Mouse (Mus musculus) liver, embryonic 14.5 days (tissue): ENCODE data around the gene Emid1. TPM values are rescaled to one million over a fixed set of nuclear protein-coding genes. Genes with fewer than 3 reads are reported as not detected.

Experiments used
- ATAC-seq: fragments of 200-750 bp; cut with Nextera tagmentation; 2 replicates; pipeline ENCODE4 v1.8.0; 2017; ENCODE audit warnings: moderate number of reproducible peaks, mild to moderate bottlenecking, moderate library complexity; ENCODE audit not compliant: insufficient read depth
- DNase-seq, 3 experiments: peaks; one replicate each; pipeline ENCODE4 v3.0.0-alpha.2; 2012 to 2013; ENCODE audit warnings: low read depth in 3 of 3, low spot score in 3 of 3
- H3K27ac ChIP-seq: fragments of 300-500 bp; sonication (generic); 2 replicates; pipeline ENCODE4 v1.5.1; 2014; ENCODE audit warnings: moderate library complexity, mild to moderate bottlenecking, control low read depth, inconsistent platforms
- H3K27me3 ChIP-seq: fragments of 300-500 bp; sonication (generic); 2 replicates; pipeline ENCODE4 v1.6.1; 2014; ENCODE audit warnings: mild to moderate bottlenecking, low read length, moderate library complexity; ENCODE audit not compliant: control insufficient read depth, insufficient read depth
- H3K36me3 ChIP-seq: fragments of 300-500 bp; sonication (generic); replicated peaks from 2 replicates; pipeline ENCODE4 v1.6.1; 2014; ENCODE audit warnings: low read depth; ENCODE audit not compliant: control insufficient read depth, insufficient read depth
- H3K4me1 ChIP-seq, 2 experiments: fragments of 200-500 bp in 1 of 2; fragments of 300-500 bp in 1 of 2; sonication (generic) in 1 of 2; replicated peaks; 2 replicates each; pipeline ENCODE4 v1.6.1; 2012 to 2014; ENCODE audit warnings: antibody characterized with exemption in 1 of 2, inconsistent platforms in 1 of 2, low read length in 1 of 2; ENCODE audit not compliant: control insufficient read depth in 2 of 2, insufficient read depth in 2 of 2
- H3K4me2 ChIP-seq: fragments of 300-500 bp; sonication (generic); 2 replicates; pipeline ENCODE4 v1.6.1; 2014; ENCODE audit warnings: low read depth, mild to moderate bottlenecking, control low read depth, moderate library complexity
- H3K4me3 ChIP-seq, 2 experiments: fragments of 200-500 bp in 1 of 2; fragments of 300-500 bp in 1 of 2; sonication (generic) in 1 of 2; 2 replicates each; pipeline ENCODE4 v1.5.1; 2012 to 2014; ENCODE audit warnings: low read depth in 2 of 2, low read length in 2 of 2, mild to moderate bottlenecking in 2 of 2, control low read depth in 1 of 2, inconsistent platforms in 1 of 2, moderate library complexity in 1 of 2; ENCODE audit not compliant: insufficient read depth in 1 of 2
- H3K9ac ChIP-seq: fragments of 300-500 bp; sonication (generic); replicated peaks from 2 replicates; pipeline ENCODE4 v1.6.1; 2014; ENCODE audit warnings: mild to moderate bottlenecking, control low read depth, moderate library complexity
- H3K9me3 ChIP-seq: fragments of 300-500 bp; sonication (generic); 2 replicates; pipeline ENCODE4 v1.6.1; 2016; ENCODE audit warnings: low read length, mixed read lengths; ENCODE audit not compliant: control insufficient read depth
- CTCF ChIP-seq: IDR thresholded peaks from 2 replicates; pipeline ENCODE4 v1.5.1; 2016; ENCODE audit warnings: antibody characterized with exemption, low read depth, control low read depth
- EP300 ChIP-seq: IDR thresholded peaks from 2 replicates; pipeline ENCODE4 v1.6.1; 2016; ENCODE audit warnings: antibody characterized with exemption, low read depth
- WGBS: fragments of 180-500 bp; shearing (Covaris S2); extraction: QIAGEN DNeasy Blood & Tissue Kit; methylation state at CpG from one replicate; pipeline ENCODE4 v1.1.7; 2014; ENCODE audit not compliant: insufficient replicate concordance; 5-methylcytosine and 5-hydroxymethylcytosine counted together
- polyA plus RNA-seq, 2 experiments: library from polyadenylated mRNA; depleted of rRNA in 1 of 2; stranded (reverse) in 1 of 2; unstranded in 1 of 2; fragments of >200 nt; fragmentation: Nextera tagmentation in 1 of 2; extraction: Ambion mirVana in 1 of 2; gene quantifications; 2 replicates each; pipeline versions ENCODE4 v1.2.1 to v1.2.3; 2012 to 2014

Emid1 gene
- polyA plus RNA-seq, 2 experiments: 1.3 to 1.5 TPM

DNA sequence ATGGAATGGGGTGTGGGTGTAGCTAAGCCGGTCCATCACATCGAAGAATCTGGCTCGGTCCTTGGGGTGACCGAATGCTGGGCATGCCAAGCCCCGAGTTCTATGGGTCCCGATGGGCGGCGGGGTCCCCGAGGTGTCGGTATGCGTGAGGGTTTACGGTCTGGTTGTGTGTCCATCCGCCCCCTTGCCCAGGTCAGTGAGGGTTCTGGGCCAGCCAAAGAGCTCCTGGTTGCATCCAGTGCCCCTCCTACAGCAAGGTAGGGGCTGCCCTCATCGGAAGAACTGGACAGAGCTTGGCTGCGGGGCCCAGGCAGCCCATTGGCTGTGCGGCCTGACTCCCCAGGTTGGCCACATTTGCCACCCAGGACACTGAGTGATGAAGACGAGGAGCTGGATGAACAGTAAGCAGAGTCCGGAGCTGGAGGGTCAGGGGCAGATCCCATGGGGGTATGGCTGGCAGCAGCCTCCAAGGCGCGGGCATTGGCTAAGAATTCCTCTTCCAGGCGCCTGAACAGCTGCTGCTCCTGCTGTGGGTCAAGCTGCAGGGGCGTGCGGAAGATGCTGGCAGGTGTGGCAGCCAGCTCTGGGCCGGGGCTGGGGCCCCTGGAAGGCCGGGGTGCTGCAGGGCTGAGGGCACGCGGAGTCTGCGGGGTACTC is 91.2 kb downstream of the Emid1 start:
- peaks cover 86% of the 10 kb centered on the region for H3K27me3 ChIP-seq
- no peak for TF ChIP-seq CTCF
- TF ChIP-seq EP300: no peak

DNA sequence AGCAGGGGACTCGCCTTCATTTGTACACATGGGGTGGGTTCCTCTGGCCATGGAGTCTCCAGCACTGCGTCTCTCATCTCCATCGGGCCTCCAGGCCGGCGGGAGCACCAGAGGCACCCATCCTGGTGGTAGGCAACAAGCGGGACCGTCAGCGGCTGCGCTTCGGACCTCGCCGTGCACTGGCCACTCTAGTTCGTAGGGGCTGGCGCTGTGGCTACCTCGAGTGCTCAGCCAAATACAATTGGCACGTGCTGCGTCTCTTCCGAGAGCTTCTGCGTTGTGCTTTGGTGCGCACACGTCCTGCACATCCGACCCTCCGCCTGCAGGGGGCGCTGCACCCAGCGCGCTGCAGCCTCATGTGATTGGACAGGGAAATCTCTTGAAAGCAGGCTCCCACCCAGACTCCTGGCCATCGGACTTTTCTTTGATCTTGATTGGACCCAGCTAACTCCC is 92.3 kb downstream of the Emid1 start:
- Histone ChIP-seq H3K36me3 (no peaks in the 10 kb centered on the region), H3K9ac (no peak overlapping the region), H3K27me3 (peaks cover 93% of the 10 kb centered on the region), H3K4me2 (no peak overlapping the region), H3K9me3 (no peaks in the 10 kb centered on the region), H3K4me3 (no peak overlapping the region), H3K27ac (no peak overlapping the region), H3K4me1 (peaks cover 5% of the 10 kb centered on the region in 2 experiments; a peak in 2 of 4 replicates)
- TF ChIP-seq EP300 (no peak), CTCF (peak; percentile 95)
- WGBS: 8% methylated on average over 27 of the region's 27 CpGs
- ATAC-seq: no peak
- no peak for DNase-seq

More for the DNA sequence above, 91.2 kb downstream of the Emid1 start:
- Histone ChIP-seq H3K27ac (no peak overlapping the region), H3K9me3 (no peaks in the 10 kb centered on the region), H3K4me1 (peaks cover 5 to 6% of the 10 kb centered on the region in 2 experiments; a peak in 2 of 4 replicates), H3K4me3 (no peak overlapping the region; a peak in 1 of 4 replicates), H3K36me3 (no peaks in the 10 kb centered on the region), H3K9ac (no peak overlapping the region), H3K4me2 (peak overlapping the region; percentile 51; the same call in 1 of the 2 replicates)
- ATAC-seq (no peak), DNase-seq (no peak)
- 65% methylated on average over 28 of the region's 28 CpGs for WGBS

DNA sequence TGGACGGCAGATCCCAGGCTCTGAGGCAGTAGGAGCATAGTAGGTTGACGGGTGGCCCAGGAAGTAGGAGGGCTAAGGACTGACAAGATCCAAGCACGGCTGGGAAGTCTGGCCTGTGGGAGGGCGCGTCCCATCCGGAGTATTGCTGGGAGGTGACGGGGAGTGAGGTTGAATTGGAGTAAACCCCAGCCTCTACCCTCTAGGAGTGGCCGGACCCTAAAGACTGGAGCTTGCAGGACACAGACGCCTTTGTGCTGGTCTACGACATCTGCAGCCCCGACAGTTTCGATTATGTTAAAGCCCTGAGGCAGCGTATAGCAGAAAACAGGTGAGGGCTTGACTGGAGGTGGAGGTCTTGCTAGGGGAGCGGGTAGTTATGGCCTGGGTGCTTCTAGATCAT is 92.8 kb downstream of the Emid1 start:
- no peak overlapping the region for H3K27ac ChIP-seq
- ATAC-seq: no peak
- TF ChIP-seq CTCF: no peak
- no peak for TF ChIP-seq EP300
- no peak overlapping the region for H3K4me3 ChIP-seq
- 27% methylated on average over 14 of the region's 14 CpGs for WGBS
- no peak for DNase-seq
- no peak overlapping the region for H3K4me2 ChIP-seq
- H3K9me3 ChIP-seq: no peaks in the 10 kb centered on the region
- peaks cover 89% of the 10 kb centered on the region for H3K27me3 ChIP-seq
- peaks cover under 1 to 3% of the 10 kb centered on the region in 2 experiments; a peak in 1 of 4 replicates for H3K4me1 ChIP-seq
- H3K36me3 ChIP-seq: no peaks in the 10 kb centered on the region
- no peak overlapping the region for H3K9ac ChIP-seq

DNA sequence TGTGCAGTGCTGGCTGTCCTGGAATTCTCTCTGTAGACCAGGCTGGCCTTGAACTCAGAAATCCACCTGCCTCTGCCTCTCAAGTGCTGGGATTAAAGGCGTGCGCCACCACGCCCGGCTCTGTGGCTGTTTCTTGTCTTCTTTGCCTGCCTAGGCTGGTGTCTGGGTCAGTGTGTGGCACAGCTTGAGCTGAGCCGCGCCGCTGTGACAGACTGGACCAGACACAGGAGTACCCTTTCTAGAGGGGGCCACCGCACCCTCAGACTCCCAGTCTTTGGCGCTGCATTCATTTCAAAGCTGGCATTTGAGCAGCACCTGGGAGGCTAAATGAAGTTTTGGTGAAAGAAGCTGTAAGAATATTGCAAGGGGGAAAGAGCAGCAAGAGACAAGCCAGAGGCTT is 93.3 kb downstream of the Emid1 start:
- H3K4me3 ChIP-seq: no peak overlapping the region

DNA sequence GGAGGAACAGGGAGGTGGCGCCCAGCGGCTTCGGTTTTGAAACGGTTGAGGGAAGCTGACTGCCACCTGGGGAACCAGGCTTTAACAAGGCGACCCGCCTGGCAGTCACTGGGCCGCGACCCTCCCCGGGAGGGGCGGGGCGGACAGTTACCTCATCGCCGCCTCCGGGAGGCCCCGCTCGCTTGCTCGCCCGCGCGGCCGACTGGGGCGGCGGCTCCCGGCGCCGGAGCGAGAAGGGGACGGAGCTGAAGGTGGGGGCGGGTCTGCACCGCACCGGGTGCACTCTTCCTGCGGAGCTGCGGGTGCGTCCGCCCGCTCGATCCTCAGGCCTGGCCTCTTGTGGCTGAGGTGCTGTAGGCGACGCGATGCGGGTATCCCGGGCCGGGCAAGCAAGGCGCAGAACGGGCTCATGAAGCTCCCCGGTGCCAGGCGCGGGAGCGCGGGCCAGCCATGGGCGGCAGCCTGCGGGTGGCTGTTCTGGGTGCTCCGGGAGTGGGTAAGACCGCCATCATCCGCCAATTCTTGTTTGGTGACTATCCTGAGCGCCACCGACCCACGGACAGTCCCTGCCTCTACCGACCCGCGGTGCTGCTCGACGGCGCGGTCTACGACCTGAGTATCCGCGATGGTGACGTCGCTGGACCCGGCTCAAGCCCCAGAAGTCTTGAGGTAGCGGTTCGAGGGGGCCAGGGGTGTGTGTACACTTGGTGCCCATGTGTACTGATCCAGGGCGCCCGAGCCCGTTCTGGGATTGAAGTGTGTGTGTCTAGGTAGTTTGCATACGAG is 94.0 kb downstream of the Emid1 start, which contains the start of gene Rasl10a:
Gene Rasl10a (plus strand): TSS at position 273 of the 786 bp plus-strand sequence.
- Histone ChIP-seq H3K9me3 (no peaks in the 10 kb centered on the region), H3K27ac (no peak within 1 kb of the TSS), H3K4me1 (no peaks in the 10 kb centered on the region; a peak in 1 of 4 replicates), H3K4me3 (peak within 1 kb of the TSS; percentile 8 to 46; a peak in 3 of 4 replicates), H3K36me3 (no peaks in the 10 kb centered on the region), H3K9ac (no peak within 1 kb of the TSS), H3K4me2 (peak within 1 kb of the TSS; percentile 59), H3K27me3 (peaks cover 79% of the 10 kb centered on the region)
- WGBS: 2% methylated on average over 75 of the region's 77 CpGs
- DNase-seq: no peak
- ATAC-seq: no peak
- TF ChIP-seq CTCF (no peak), EP300 (no peak)

More for the DNA sequence above, 93.3 kb downstream of the Emid1 start:
- DNase-seq (no peak), ATAC-seq (no peak)
- Histone ChIP-seq H3K4me2 (no peak overlapping the region), H3K27me3 (peaks cover 86% of the 10 kb centered on the region), H3K9me3 (no peaks in the 10 kb centered on the region), H3K9ac (no peak overlapping the region), H3K36me3 (no peaks in the 10 kb centered on the region), H3K27ac (no peak overlapping the region), H3K4me1 (no peaks in the 10 kb centered on the region; a peak in 1 of 4 replicates)
- WGBS: 31% methylated on average over 9 of the region's 9 CpGs
- TF ChIP-seq EP300 (no peak), CTCF (no peak)
